Mouse (Mus musculus) erythroblast, adult 5-6 weeks (primary cell): Measurements from ENCODE around the gene Plekha7. TPM values are rescaled to one million over a fixed set of nuclear protein-coding genes. Genes with fewer than 3 reads are reported as not detected.

ENCODE experiments used
- ATAC-seq: replicated peaks from 2 replicates; pipeline ENCODE4 v1.8.0; 2016; ENCODE audit warnings: moderate number of reproducible peaks, mild to moderate bottlenecking, moderate TSS enrichment, inconsistent platforms; ENCODE audit not compliant: poor library complexity, low FRiP score, severe bottlenecking
- total RNA-seq, 2 experiments: library from RNA; stranded (forward) in 1 of 2; stranded (reverse) in 1 of 2; fragments of 150-400 nt in 1 of 2; fragments of 200-764, 138-1000 nt in 1 of 2; gene quantifications; 2 replicates each; pipeline versions ENCODE4 v1.2.3 to v1.2.4; 2015 to 2017; ENCODE audit warnings: low replicate concordance in 2 of 2

Gene Plekha7
- total RNA-seq, 2 experiments from 2014 or later = 0.17 TPM; not detected in 1

DNA sequence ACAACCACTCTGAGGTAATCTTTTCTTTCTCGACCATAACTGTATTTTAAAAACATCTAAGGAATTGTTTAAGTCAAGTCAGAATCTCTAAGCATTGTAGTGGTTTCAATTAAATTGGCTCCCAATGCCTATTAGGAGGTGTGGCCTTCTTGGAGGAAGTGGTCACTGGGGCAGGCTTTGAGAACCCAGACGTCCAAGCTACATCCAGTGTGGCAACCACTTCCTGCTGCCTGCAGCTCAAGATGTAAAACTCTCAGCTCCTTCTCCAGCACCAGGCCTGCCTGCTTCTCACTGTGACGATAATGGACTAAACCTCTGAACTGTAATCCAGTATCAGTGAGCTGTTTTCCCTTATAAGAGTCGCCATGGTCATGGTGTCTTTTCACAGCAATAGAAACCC lies 158.6 kb downstream of the Plekha7 start:
- ATAC-seq = no peak

DNA sequence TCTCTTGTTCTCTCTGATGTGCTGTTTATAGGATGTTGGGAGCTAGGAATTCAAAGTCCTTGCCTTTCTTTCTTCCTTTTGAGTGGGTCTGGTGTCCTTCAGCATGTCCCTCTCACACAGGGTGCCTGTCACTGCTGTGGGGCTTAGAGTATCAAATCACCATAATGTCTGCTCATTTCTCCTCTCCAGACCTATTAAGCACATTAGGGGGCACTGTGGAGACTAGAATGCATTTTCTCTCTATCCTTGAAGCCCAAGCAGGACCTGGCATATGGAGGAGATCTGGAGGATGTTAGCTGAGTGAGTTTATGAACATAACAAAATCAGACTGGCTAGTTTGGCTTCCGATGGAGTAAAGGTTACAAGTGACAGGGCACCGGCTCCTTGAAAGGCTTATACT lies 161.1 kb downstream of the Plekha7 start:
- ATAC-seq = no peak

DNA sequence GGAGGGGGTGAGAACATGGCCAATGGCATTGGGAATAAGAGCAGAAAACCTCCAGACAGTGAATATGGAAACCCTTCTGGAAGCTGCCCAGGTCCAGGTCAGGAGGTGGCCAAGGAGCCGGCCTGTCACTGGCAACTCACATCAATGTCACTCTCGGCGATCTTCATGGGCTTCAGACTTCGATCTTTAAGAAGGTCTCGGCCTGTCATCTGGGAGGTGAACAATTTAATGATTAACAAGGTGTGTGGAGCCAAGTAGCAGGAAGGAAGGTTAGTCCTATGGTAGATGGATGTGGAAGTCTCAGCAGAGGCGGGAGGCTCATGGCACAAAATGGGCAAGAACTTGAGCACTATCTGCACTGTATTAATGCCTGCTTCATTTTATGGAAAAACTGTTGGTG lies 163.1 kb downstream of the Plekha7 start:
- no peak for ATAC-seq

DNA sequence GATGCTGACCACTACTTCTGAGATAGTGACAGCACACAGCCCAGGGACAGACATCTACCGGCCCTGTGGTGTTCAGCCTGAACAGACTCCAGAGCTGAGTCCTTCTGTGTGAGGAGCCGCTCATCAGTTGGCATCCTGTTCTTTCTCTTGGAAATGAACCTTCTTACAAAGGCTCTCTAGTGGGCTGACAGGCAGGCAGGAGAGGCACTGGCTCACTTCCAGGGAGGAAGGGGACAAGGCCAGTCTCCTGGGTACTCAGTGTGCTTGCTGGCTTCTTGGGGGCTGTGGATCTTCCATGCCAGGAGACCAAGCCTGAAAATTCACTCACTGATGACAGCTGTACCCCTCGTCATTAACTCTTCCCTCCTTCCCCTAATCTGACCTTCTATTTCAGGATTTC lies 170.5 kb downstream of the Plekha7 start:
- no peak for ATAC-seq

DNA sequence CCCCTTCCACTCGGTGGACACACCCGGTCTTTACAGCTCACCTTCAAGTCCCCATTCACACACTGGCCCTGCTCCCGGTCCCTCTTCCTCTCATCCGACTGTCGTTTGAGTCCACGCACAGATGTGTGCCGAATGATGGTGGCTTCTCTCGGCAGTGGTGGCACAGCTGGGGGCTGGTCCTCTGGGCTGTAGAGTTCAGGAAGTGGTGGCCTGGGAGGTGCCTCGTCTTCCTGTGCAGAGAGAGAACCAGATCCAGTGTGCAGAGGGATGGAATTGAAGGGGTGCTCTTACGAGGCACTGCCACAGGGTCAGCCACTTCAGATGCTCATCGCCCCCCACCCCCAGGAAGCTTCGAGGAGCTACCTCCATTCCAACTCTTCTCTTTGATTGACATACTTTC lies 171.0 kb downstream of the Plekha7 start:
- 0 out of 2 replicates have a peak, but pooled peaks have one; percentile 12 for ATAC-seq

DNA sequence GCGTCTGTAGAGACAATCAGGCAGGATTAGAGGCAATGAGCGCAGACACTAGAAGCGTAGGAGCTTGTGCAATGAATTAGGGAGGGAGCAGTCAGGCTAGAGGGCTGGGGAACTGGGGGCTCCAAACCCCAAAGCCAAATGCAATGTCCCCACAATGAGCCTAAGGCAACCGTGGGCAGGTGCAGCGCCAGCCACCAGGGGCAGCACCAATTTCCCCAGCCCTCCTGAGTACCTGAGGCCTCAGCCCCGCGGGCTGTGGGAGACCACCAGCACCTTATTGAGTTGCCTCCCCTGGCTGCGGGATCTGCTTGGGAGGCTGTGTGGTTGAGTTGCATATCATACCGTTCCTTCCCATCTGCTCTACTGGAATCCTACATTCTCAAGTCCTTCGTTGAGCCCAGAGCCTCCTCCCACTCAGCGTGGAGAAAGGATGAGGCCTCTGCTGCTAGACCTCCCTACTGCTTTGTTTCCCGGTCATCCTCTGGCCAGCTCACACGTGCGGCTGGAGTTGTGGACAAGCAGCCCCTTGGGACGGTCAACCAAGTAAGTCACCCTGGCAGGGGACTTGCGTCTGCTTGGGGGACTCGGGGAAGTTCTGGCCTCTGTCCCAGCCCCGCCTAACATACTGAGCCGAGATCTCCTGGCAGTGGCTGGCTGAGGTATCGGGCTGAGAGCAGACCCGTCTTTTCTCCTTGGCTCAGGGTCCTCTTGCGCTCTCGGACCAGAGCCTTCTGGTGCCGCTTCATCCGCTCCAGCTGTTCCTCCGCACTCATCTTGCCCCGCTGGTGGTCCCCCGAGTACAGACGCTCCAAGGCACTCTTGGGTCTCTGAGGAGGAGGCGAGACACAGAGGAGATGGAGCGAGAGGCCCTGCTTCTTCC lies 173.5 kb downstream of the Plekha7 start:
- no peak for ATAC-seq

DNA sequence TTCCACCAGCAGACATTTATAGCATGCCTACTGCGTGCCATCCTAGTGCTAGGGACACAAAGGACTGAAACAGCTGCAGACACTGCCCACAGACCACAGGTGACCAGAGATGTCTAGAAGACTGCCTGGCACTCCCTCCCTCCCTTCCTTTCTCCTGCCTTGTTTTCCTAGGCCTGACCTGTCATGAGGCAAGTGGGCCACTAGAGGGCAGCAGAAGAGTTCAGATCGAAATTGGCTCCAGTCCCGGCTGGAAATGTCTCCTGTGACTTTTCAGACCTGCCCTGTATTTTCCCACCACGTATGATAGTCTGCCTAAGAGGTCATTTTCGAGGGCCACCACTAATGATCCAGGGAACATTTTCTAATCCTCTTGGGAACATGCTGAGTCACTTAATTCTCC lies 176.1 kb downstream of the Plekha7 start:
- ATAC-seq = peak; percentile 68

DNA sequence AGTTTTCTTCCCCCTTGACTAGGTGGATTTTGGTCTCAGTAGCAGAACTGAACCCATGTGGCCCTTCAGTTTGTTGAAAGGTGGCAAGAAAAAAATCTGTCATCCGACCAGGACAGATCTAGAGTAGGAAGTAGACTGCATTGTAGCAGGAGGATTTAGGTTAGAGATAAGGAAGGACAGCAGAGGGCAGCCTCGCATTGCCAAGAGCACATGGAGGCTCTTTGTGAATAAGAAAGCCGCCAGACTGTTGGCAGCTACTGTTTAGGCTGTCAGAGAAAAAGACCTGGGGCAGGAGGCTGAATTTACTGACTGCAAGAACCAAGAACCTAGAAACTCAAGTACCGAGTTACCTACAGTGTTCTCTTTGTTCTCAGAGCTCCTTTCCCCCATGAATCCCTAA lies 176.8 kb downstream of the Plekha7 start:
- ATAC-seq = no peak

DNA sequence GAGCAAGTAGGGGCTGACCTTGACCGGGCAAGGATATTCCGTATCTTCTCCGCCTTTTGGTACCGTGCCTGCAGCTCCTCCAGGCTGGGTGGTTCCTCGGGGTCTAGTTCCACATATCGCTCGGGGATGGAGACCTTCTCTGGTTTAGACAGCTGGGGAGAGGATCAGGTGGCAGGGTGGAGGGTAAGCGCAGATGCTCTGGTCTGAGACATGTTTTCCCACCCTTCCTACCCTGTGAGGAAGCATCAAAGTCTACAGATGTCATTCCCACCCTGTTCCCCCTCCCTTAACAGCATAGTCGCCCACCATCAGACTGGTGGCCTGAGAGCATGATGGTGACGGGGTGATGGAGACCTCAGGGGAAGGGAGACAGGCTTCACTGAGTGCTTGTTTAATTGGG lies 178.8 kb downstream of the Plekha7 start:
- no peak for ATAC-seq

DNA sequence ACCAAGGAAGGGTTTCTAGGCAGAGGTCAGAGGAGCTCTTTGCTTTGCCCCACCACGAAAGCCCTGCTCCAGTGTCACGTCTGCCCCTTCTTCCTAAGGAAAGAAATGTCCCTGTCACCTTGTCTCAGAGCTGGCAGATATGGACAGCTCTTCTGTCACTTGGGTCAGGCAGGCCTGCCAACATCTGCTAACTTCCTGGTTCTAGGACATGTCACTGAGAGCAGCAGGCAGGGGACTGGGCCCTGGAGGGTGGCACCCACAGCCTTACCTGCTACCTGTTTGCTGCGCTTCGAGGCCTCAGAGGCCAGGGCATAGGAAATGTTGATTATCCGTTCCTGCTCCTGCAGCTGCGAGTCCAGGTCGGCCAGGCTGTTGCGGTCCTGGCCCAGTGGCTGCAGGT lies 179.9 kb downstream of the Plekha7 start:
- no peak for ATAC-seq

DNA sequence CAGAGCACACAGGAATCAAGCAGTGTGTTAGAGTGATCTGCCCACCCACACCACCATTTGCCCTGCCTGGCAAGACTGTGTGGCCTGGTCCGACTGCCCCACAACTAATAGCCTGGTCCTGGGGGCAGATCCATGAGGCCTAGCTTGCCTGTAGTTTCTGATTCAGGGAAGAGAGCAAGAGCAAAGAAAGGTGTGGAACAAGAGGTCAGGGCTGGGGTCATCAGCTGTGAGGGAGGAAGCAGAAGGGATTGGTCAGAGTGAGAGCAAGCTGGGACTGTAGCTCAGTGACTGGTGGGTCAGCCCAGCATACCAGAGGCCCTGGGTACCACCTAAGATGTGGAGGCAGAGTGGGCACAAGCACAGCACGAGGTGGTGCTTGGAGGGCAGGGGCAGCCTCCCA lies 181.1 kb downstream of the Plekha7 start:
- no peak for ATAC-seq

DNA sequence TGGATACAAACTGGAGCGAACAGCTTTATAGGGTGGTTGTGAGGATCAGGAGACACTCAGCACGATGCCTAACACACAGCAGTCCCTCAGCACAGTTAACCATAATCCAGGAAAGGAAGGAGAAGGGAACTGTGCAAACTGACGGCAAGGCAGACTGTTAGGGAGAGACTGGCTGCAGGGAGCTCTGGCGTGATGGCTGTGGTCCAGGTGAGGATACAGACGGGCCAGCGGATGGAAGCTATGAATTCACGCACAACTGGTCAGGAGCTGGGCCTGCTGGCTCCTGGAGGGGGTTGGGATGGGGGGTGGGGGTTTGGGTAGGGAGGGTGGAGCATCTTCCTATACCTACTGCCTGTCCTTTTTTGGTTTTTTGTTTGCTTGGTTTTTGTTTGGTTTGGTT lies 182.5 kb downstream of the Plekha7 start:
- no peak for ATAC-seq

DNA sequence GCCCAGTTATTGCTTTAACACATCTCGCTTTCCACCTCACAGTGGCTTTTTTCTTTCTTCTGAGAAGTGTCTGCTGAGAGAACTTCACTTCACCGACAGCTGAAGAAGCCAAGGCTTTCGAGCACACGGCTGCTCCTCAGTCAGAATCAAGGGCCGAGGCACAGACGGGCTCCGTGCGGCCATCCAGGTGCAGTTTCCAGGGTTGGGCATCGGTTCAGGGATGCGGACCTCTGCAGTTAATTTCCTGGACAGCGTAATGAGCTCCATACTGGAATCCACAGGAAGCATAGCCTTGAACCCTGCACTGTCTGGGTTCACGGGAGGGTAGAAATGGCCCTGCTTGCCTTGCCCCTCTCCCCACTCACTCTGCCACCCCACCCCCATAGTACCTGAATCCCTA lies 184.1 kb downstream of the Plekha7 start:
- no peak for ATAC-seq

DNA sequence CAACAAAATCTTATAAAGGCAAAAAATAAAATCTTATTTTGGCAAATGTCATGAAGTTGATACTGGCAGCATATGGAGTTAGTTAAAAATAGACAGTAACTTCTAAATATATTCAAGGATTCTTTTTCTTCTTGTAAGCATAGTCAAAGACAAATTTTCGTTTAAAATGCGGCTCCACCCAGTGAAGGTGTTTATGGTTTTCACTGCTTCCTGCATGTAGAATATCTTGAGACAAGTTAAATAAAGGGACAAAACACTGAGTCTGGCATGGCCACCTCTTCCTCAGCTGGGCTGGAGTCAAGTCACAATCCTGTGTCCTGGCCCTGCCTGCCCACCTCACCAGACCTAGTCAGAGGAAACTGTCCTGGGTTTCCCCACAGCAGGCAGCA lies 184.6 kb downstream of the Plekha7 start:
- ATAC-seq = no peak

DNA sequence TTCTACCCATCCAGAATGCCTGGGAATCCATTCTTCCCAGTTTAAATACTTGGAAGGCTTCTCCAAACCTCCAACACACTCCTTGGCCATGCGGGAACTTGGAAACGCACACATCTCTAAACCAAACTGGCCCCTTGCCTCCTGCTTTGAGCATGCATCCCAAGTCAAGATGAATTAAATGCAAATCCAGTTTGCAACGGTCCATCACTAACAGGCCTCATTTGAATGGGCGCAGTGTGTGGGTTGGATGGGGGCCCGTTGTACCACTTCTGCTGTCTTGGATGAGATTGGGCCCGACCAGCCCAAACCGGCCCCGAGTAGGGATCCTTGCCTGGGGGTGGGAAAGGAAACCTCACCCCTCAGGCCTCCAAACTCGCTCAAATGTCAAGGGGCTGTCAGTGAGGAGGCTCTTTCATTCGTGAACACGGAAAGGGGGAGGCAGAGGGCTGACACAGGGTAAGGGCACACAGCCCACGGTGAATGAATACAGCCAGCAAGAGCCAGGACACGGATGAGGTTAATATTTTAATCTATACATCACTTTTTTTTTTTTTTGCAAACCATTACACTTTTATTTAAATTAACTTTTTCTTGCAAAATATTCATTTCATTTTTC lies 185.1 kb downstream of the Plekha7 start:
- ATAC-seq = no peak

DNA sequence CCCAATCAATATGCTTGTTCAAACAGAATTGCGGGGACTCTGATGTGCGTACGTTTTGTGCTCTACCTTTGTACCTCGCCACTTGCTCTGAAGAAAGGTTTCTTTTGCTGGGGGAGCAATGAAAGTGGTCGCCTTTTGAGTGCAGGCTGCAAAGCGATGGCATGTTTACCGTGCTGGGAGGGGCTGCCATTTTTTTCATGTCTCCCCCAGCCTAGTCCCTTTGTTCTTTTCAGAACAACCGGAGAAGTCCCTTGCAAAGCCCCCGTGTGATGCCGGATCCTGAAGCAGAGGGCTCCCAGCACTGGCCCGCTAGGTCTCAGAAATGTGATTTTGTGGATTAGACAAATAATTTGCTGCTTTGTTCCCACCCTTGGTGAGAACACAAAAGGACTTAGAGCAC lies 187.0 kb downstream of the Plekha7 start:
- ATAC-seq = no peak

DNA sequence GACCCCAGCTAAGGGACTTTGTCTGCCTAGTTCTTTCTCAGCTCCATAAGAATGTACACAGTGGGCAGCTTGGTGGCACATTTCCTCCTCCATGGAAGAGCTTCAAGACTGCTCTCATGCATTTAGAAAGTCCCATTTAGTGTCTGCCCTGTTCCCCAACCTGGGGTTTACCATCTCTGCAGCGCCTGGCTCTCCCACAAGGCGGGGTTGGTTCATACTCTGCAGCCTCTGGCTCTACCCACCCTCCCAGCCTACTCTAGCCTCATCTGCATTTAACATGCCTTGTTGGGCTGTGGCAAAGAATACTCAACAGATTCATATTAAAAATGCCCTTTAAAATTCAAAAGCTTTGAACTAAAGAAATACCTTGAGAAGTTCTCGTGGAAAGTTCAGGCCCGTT lies 187.4 kb downstream of the Plekha7 start:
- ATAC-seq = no peak

DNA sequence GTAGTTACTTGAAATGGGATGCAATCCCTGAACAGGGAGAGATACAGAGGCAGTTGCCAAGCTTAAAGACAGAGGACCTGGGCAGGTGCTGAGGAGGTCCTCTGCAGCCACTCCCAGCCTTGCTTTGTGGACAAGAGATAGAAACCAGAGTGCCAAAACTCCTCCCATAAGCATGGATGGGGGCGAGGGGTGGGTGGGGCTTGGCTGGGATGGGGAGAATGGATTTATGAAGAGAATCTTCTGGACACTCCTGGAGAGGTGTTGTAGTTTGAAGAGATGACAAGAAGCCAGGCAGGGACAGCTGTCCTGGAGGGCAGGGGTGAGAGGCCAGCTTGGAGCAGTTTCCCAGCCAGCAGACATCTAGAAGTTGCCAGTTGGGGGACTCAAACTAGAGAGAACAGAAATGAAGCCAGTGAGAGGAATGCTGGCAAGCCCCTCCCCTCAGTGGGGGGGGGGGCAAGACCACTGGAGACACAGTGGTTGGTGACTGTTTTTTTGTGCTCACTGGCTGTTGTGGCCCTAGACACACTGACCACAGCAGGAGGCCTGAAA lies 188.8 kb downstream of the Plekha7 start:
- ATAC-seq = no peak

DNA sequence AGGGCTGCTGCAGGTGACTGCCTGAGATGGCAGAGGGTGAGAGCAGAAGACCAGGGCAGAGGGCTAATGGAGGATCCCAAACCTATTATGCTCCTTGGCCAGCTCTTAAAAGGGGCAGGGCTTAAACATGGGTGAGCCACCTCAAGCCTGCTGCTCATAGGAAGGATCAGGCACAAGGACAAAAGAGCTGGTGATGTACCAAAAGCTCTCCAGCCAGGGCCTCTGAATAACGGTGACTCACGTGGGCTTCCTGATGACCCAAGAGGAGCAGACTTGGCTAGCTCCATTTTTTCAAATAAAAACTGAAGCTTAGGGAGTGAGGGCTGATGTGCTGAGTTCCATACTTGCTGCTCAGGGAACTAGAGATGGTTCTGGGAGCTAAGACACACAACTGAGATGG lies 192.2 kb downstream of the Plekha7 start:
- no peak for ATAC-seq

DNA sequence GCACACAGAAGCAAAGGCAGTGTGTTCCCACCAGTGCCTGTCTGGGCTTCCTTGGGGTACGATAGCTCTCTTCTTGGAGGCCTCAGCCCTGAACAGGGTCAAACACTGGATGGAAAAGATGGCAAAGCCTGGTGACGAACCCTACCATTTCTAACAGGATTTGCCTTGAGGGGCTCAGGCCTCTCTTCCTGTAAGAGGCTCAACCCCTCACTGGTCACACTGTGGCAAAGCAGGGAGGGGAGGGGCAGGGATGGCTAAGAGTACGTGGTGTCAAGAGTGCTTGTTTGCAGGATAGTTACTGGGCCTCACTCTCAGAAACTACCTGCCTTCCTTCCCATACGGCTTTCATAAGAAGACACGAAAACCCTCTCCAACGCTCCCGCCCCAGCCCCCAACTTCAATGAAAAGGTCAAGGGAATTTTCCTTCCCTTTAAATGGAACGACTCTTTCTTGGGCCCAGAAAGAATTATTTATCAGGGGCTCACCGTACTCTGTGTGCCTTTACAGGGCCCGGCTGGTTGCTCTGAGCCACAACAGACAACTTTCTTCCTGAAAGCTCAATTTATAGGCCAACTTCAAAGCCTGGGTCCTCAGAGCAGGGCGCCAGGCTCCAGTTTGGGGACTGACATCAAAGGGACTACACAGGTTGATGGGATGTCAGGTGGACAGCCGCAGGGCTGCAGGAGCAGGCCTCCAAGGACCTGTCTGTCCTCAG lies 192.8 kb downstream of the Plekha7 start:
- no peak for ATAC-seq

DNA sequence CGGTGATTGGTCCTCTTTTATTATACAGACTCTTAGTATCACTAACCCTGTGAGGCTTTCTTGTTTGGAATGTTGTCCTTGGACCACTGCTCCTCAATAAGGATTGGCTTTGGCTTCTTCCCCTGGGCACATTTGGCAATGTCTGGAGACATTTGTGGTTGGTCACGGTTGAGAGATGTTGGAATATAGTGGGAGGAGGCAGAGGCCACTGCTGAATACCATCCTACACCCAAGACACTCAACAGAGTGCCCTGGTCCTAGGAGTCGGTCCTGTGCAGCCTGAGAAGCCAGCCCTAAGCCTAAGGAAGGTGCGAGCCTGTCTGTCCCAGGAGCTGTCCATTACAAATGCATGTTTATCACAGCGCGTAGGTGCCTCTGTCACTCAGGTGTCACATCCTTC lies 196.6 kb downstream of the Plekha7 start:
- ATAC-seq = no peak
